ENCODE assay signal across 11 mouse cellular contexts in genomic region chr2:170476215-170476614, GRCm38 (mm10). TPM values are rescaled to one million over a fixed set of nuclear protein-coding genes. Genes with fewer than 3 reads are reported as not detected.
DNase-seq lines count a peak whose midpoint lies in the region; ATAC-seq and TF ChIP-seq lines count a peak whose summit lies in the region.
"Had no signal": no experiment of that assay in that cellular context is flagged by ENCODE, and none has a peak within 500 bp of the region (broad histone marks: within the 10 kb centered on the region; RNA-seq: fewer than 3 reads in every experiment).

No protein-coding gene starts in this region.

- H3K36me3 ChIP-seq in limb, embryonic 11.5 days (ENCODE audit: control insufficient read depth, insufficient read depth, low read length): no peaks in the 10 kb centered on the region
- H3K36me3 ChIP-seq in limb, embryonic 10.5 days: no peaks in the 10 kb centered on the region
- H3K36me3 ChIP-seq in testis, adult 2 months (ENCODE audit: control insufficient read depth, insufficient read depth, low read length): no peaks in the 10 kb centered on the region
- H3K36me3 ChIP-seq: midbrain, embryonic 15.5 days had no signal

- TF ChIP-seq CTCF in bone marrow, adult 2 months (IDR thresholded peaks at IDR 0.05; ENCODE audit: control insufficient read depth, insufficient read depth, low read length): peak; percentile 56
- peak; percentile 68; the same call in 1 of the 2 replicates for TF ChIP-seq CTCF in testis, adult 2 months (IDR thresholded peaks at IDR 0.05; ENCODE audit: control insufficient read depth, insufficient read depth, insufficient replicate concordance, low read depth, low read length)

- no peak overlapping the region for H3K27ac ChIP-seq in limb, embryonic 11.5 days (replicated peaks; ENCODE audit: low read depth, low read length)
- H3K27ac ChIP-seq in limb, embryonic 10.5 days: no peak overlapping the region
- H3K27ac ChIP-seq in bone marrow, adult 2 months (ENCODE audit: control insufficient read depth, insufficient read depth, low read depth, low read length, poor library complexity): no peak overlapping the region
- H3K27ac ChIP-seq in testis, adult 2 months (ENCODE audit: control insufficient read depth, insufficient read depth, low read depth, low read length): no peak overlapping the region
- H3K27ac ChIP-seq: midbrain, embryonic 15.5 days had no signal

- H3K9ac ChIP-seq in limb, embryonic 11.5 days (ENCODE audit: low read length): no peak overlapping the region
- H3K9ac ChIP-seq: midbrain, embryonic 15.5 days had no signal

- no peak overlapping the region for H3K4me2 ChIP-seq in limb, embryonic 11.5 days (ENCODE audit: low read depth, severe bottlenecking)
- H3K4me2 ChIP-seq: midbrain, embryonic 15.5 days had no signal

- no peak overlapping the region for H3K4me3 ChIP-seq in limb, embryonic 11.5 days (ENCODE audit: low read depth, low read length)
- no peak overlapping the region for H3K4me3 ChIP-seq in limb, embryonic 10.5 days
- H3K4me3 ChIP-seq in bone marrow, adult 2 months (replicated peaks; ENCODE audit: control insufficient read depth, low read depth, low read length): no peak overlapping the region
- no peak overlapping the region for H3K4me3 ChIP-seq in testis, adult 2 months (ENCODE audit: control insufficient read depth, low read depth, low read length)
- H3K4me3 ChIP-seq: midbrain, embryonic 15.5 days had no signal

- no peaks in the 10 kb centered on the region for H3K27me3 ChIP-seq in limb, embryonic 11.5 days (ENCODE audit: control insufficient read depth, insufficient read depth, low read length)
- no peaks in the 10 kb centered on the region for H3K27me3 ChIP-seq in limb, embryonic 10.5 days (ENCODE audit: low read depth, poor library complexity, severe bottlenecking)
- no peaks in the 10 kb centered on the region for H3K27me3 ChIP-seq in testis, adult 2 months (ENCODE audit: control insufficient read depth, insufficient read depth, low read length)
- H3K27me3 ChIP-seq: midbrain, embryonic 15.5 days had no signal

- TF ChIP-seq POLR2A in bone marrow, adult 2 months (IDR thresholded peaks at IDR 0.05; ENCODE audit: borderline replicate concordance, control insufficient read depth, low read depth, low read length): no peak
- TF ChIP-seq POLR2A in testis, adult 2 months (IDR thresholded peaks at IDR 0.05; ENCODE audit: control insufficient read depth, low read depth, low read length): no peak

- 82% methylated on average over 11 of the region's 11 CpGs for WGBS in limb, embryonic 11.5 days
- 85% methylated on average over 11 of the region's 11 CpGs for WGBS in limb, embryonic 10.5 days
- 53% methylated on average over 11 of the region's 11 CpGs for WGBS in bone marrow, adult 2 months

- H3K4me1 ChIP-seq in limb, embryonic 11.5 days (ENCODE audit: control insufficient read depth, insufficient read depth, low read length): no peaks in the 10 kb centered on the region
- H3K4me1 ChIP-seq in limb, embryonic 10.5 days: no peaks in the 10 kb centered on the region
- no peaks in the 10 kb centered on the region for H3K4me1 ChIP-seq in bone marrow, adult 2 months (ENCODE audit: control insufficient read depth, insufficient read depth, low read length)
- H3K4me1 ChIP-seq in testis, adult 2 months (ENCODE audit: control insufficient read depth, insufficient read depth, low read length): peaks cover 4% of the 10 kb centered on the region; the same call in 1 of the 2 replicates
- H3K4me1 ChIP-seq: midbrain, embryonic 15.5 days had no signal

- DNase-seq in cerebellum, postnatal 14 days: peak; percentile 14 to 55
- DNase-seq in cerebellum, adult 11 months: no peak
- peak; percentile 33 for DNase-seq in limb, embryonic 11.5 days (ENCODE audit: low spot score)
- no peak for DNase-seq in limb, embryonic 10.5 days (ENCODE audit: low spot score)
- no peak for DNase-seq in urinary bladder, postnatal 10 days (ENCODE audit: low spot score)
- no peak for DNase-seq in spleen, postnatal 4 days (ENCODE audit: low spot score in 2 of 2)
- DNase-seq: cerebellum, postnatal 36 days had no signal

- no peak for ATAC-seq in limb, embryonic 11.5 days (ENCODE audit: insufficient number of reproducible peaks, low FRiP score, low TSS enrichment, low read depth)
- ATAC-seq: midbrain, embryonic 15.5 days had no signal

- H3K9me3 ChIP-seq in limb, embryonic 11.5 days (ENCODE audit: control insufficient read depth, low read length): no peaks in the 10 kb centered on the region
- H3K9me3 ChIP-seq in limb, embryonic 10.5 days (replicated peaks): no peaks in the 10 kb centered on the region
- H3K9me3 ChIP-seq: midbrain, embryonic 15.5 days had no signal

RNA-seq across cellular contexts. Expression of gene Pfdn4, which starts 20.0 kb away (rescaled TPM):
- 102 and 107 TPM in 2 replicates for polyA plus RNA-seq in limb, embryonic 11.5 days (2014; fragmentation: Nextera tagmentation; extraction: Ambion mirVana)
- polyA plus RNA-seq in limb, embryonic 10.5 days (2016; fragmentation: Nextera tagmentation; extraction: Ambion mirVana): 102 and 107 TPM in 2 replicates
- 22.9 and 55.7 TPM in 2 replicates for polyA plus RNA-seq in bone marrow, adult 2 months (2011; ENCODE audit: insufficient read depth, insufficient read length, low replicate concordance, missing spikeins)
- 7.7 and 10.8 TPM in 2 replicates for polyA plus RNA-seq in testis, adult 2 months (2012; rRNA removed)

RNA-seq across cellular contexts. Expression of gene Cyp24a1, which starts 20.7 kb away (rescaled TPM):
- not detected in 2 replicates for polyA plus RNA-seq in limb, embryonic 11.5 days (2014; fragmentation: Nextera tagmentation; extraction: Ambion mirVana)
- polyA plus RNA-seq in limb, embryonic 10.5 days (2016; fragmentation: Nextera tagmentation; extraction: Ambion mirVana): not detected in 2 replicates
- polyA plus RNA-seq in bone marrow, adult 2 months (2011; ENCODE audit: insufficient read depth, insufficient read length, low replicate concordance, missing spikeins): not detected in 2 replicates
- 0.34 and 0.48 TPM in 2 replicates for polyA plus RNA-seq in testis, adult 2 months (2012; rRNA removed)
- polyA plus RNA-seq: heart, embryonic 14.5 days had no signal

RNA-seq across cellular contexts. Expression of gene Bcas1, which starts 48.6 kb away (rescaled TPM):
- 0.25 and 0.45 TPM in 2 replicates for polyA plus RNA-seq in limb, embryonic 11.5 days (2014; fragmentation: Nextera tagmentation; extraction: Ambion mirVana)
- polyA plus RNA-seq in limb, embryonic 10.5 days (2016; fragmentation: Nextera tagmentation; extraction: Ambion mirVana): 0.23 and 0.45 TPM in 2 replicates
- 2.4 TPM in 1 of 2 replicates, not detected in the other for polyA plus RNA-seq in bone marrow, adult 2 months (2011; ENCODE audit: insufficient read depth, insufficient read length, low replicate concordance, missing spikeins)
- 19.4 and 21.8 TPM in 2 replicates for polyA plus RNA-seq in testis, adult 2 months (2012; rRNA removed)

Comparison
In these comparisons a context has a peak if more than half of its experiments do, and no peak if none do; other contexts are left out.
1. DNase-seq: peak in cerebellum, postnatal 14 days (2 of 2) and limb, embryonic 11.5 days (single experiment); none in cerebellum, adult 11 months (single experiment), limb, embryonic 10.5 days (single experiment), urinary bladder, postnatal 10 days (single experiment) and spleen, postnatal 4 days (0 of 2).